Mouse (Mus musculus) heart, postnatal 14 days (tissue): ENCODE data around the gene Rap2c. TPM values are rescaled to one million over a fixed set of nuclear protein-coding genes. Genes with fewer than 3 reads are reported as not detected.

Experiments used
- DNase-seq, 2 experiments: peaks; one replicate each; pipeline ENCODE4 v3.0.0; 2021 to 2022
- intact Hi-C: fragments of 180-260 bp; cut with DNase I; formaldehyde crosslinking; loops from one replicate; pipeline ENCODE4 v1.15.1; 2025
- total RNA-seq, 2 experiments: library from RNA; stranded (reverse); gene quantifications; 2 replicates each; pipeline ENCODE4 v1.2.3; 2021

The Rap2c gene
- total RNA-seq, 2 experiments from 2014 or later: 23.5 to 25.1 TPM

- no peak for DNase-seq
- intact Hi-C loops: no loop called here
Measured at GRCm38 (mm10) chrX:50978428-50978827, 39.4 kb downstream of the Rap2c start.

DNA sequence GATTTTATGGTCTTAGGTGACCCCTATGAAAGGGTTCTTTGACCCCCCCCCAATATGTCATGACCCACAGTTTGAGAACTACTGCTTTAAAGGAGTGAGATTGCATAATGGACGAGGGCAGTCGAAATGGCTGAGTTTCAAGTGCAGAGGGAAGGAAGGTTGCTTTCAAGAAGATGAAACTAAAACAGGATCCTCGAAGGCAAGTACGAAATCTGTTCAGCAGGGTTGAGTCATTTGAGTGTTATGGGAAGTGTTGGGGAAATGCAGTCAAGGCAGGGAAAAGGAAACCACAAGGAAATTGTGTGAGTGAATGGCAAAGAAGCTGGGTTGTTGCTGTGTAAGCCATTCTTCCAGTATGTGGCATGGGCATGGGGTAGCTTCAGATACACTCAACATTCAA is 45.7 kb downstream of the Rap2c start:
- intact Hi-C loops: no loop called here
- DNase-seq: no peak

DNA sequence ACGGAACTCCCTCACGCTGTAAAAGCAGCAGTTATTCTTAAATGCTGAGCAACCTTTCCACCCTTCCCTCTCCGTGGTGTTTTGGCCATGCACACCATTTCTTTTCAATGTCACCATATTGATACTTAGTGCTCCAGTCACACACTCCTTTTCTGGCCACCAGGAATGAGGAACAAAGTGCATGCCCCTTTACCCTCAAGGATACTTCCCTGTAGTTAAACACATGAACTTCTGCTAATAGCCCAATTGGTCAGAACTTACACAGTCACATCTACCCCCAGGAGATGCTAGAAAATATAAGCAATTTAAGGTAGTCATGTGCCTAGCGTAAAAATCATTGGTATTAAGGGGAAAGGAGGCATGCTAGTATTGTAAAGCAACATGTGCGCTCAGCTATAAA is 47.9 kb downstream of the Rap2c start:
- intact Hi-C loops: no loop called here
- no peak for DNase-seq

DNA sequence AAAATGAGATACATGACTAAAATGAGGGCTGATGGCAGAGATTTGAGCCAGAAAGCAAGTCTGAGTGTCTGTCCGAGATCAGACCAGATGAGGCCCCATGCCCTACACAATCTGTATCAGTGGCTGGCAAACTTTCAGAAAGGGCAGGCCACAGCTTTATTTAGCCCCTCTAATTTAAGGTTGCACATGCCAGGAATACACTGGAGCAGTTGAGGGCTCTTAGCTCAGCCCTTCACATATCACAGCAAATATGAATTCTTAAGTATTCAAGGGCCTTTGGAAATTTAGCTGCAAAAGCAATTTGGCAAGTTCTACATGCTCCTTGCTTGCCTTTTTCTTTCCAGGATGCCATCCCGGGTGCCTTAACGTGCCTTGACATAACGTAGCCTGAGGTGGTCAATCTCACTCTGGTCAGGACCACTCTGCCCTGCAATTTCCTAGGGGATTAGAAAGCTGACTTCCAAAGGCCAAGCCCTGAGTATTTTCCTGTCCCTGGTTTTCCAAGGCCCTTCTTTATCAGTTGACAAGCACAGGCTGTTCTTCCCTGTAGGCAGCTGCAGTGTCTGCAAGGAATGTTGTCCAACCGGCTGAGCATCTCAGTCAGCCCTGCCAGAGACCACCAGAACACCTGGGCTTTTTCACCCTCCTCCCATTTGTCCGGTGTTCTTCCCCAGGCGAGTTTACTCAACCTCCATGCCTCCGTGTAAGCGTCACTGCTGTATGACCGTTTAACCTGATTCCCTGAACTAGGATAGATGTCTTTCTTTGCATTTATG is 49.5 kb downstream of the Rap2c start:
- intact Hi-C loops: no loop called here
- peak in 1 of 2 experiments; percentile 4 for DNase-seq

- intact Hi-C loops: no loop called here
- DNase-seq: no peak
Measured at GRCm38 (mm10) chrX:50965157-50965556, 52.7 kb downstream of the Rap2c start.

DNA sequence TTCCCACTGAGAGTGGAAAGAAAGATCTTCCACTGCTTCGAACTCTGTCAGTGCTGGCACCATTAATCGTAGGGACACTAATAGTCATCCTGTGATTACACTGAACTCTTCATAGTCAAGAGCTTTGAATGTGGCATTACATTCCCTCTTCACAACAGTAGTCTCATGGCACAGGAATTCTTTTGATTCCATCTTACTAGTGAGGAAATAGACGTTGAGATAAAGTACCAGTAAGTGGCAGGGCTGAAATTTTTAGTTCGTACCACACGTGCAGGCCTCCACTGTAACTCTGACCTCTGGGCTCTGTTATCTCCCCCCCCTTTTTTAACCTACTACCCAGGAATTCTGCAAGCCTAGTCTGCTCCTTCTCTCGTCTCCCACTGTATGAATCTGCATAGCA is 54.9 kb downstream of the Rap2c start:
- DNase-seq: no peak
- intact Hi-C loops: no loop called here

Other genes with a start within 250 kb of the Rap2c start
- gene Stk26, start 177.0 kb downstream of the Rap2c start, total RNA-seq: 1 to 10 TPM; 2.7 to 3.2 TPM
- not detected for gene Frmd7, start 75.3 kb downstream of the Rap2c start, total RNA-seq
- gene Mbnl3, start 188.5 kb upstream of the Rap2c start, total RNA-seq: 1 to 10 TPM; 2.4 to 4.1 TPM